Mouse (Mus musculus) bone marrow macrophage, adult 2 months (primary cell): ENCODE data around the gene Il20ra. TPM values are rescaled to one million over a fixed set of nuclear protein-coding genes. Genes with fewer than 3 reads are reported as not detected.

Source experiments
- H3K27ac ChIP-seq: 2 replicates; pipeline ENCODE4 v1.5.1; 2012; ENCODE audit warnings: low read depth, low read length; ENCODE audit not compliant: insufficient read depth
- H3K4me1 ChIP-seq: 2 replicates; pipeline ENCODE4 v1.6.1; 2012; ENCODE audit warnings: low read length; ENCODE audit not compliant: control insufficient read depth, insufficient read depth
- H3K4me3 ChIP-seq: 2 replicates; pipeline ENCODE4 v1.5.1; 2012; ENCODE audit warnings: mild to moderate bottlenecking, low read length, moderate library complexity; ENCODE audit not compliant: insufficient read depth
- CTCF ChIP-seq: IDR thresholded peaks from 2 replicates; pipeline ENCODE4 v1.5.1; 2012; ENCODE audit warnings: low read depth, mild to moderate bottlenecking, low read length, moderate library complexity
- POLR2A ChIP-seq: IDR thresholded peaks from 2 replicates; pipeline ENCODE4 v1.6.1; 2012; ENCODE audit warnings: mild to moderate bottlenecking, low read depth, low read length, borderline replicate concordance
- polyA plus RNA-seq: library from polyadenylated mRNA; stranded (reverse); fragments of >200 nt; gene quantifications from 2 replicates; pipeline ENCODE4 v1.2.4, GENCODE M21; 2012; ENCODE audit not compliant: missing spikeins, insufficient read depth, insufficient read length

Gene Il20ra
- polyA plus RNA-seq, 1 experiment = not detected

DNA sequence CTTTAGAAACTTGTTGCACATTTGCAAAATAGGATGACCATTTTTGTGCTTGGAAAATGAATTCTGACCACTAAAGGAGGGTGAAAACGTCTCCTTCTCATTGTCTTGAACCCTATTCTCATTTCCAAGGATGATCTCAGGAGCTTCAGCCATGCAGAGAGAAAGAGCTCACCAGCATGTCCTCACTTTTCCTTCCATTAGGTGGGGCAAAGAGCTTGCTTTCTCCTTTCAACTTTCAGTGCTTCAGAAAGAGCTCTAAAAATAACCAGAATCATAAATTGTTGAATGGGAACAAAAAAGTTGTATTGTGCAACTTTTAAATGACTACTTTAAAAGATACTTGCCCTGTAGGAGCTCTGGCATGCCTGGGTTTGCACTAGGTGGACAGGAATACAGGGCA is 33.3 kb downstream of the Il20ra start:
- Histone ChIP-seq H3K27ac (no peak overlapping the region), H3K4me3 (no peak overlapping the region), H3K4me1 (no peaks in the 10 kb centered on the region; the same call in 1 of the 2 replicates)
- TF ChIP-seq POLR2A (no peak), CTCF (no peak)

- Histone ChIP-seq H3K4me3 (no peak overlapping the region), H3K4me1 (no peaks in the 10 kb centered on the region; the same call in 1 of the 2 replicates), H3K27ac (no peak overlapping the region)
- TF ChIP-seq CTCF = no peak
Measured at GRCm38 (mm10) chr10:19746156-19746555, 33.8 kb downstream of the Il20ra start.

DNA sequence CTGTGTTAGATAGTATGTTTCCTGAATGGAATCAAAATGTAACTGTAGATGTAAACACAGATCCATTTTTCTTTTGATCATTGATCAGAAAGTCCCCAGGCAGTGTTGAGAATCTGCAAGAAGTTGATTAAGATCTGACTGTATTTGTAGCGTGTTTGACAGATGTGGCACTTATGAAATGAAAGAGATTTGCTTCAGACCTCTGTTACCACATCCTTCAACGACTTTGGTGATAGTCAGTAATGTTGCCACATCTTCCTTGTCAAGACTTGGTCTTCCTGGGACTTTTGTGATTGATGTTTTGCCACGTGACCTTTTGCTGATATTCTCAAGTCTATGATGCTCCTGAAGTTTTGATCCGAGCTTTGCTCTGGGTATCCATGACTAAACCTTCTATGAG is 35.3 kb downstream of the Il20ra start:
- H3K4me1 ChIP-seq = no peaks in the 10 kb centered on the region; the same call in 1 of the 2 replicates
- no peak overlapping the region for H3K4me3 ChIP-seq
- TF ChIP-seq CTCF = no peak
- no peak for TF ChIP-seq POLR2A
- no peak overlapping the region for H3K27ac ChIP-seq

DNA sequence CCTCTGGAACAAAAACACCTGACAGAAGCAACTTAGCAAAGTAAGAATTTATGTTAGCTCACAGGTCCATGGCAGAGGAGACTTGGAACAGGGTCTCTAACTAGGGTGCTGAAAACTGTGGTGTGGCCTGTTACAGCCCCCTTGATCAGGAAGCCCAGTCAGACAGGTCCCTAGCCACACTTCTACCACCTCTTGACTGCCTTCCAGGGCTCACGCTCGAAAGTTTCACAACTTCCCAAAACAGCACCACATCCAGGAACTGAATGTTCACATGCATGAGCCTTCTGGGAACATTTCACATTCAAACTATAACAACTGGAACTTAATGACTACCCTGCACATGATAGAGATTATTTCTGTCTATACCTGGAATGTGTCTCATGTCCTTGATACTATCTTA is 53.1 kb downstream of the Il20ra start:
- TF ChIP-seq CTCF (no peak), POLR2A (no peak)
- no peak overlapping the region for H3K4me3 ChIP-seq
- H3K4me1 ChIP-seq = no peaks in the 10 kb centered on the region
- no peak overlapping the region for H3K27ac ChIP-seq

DNA sequence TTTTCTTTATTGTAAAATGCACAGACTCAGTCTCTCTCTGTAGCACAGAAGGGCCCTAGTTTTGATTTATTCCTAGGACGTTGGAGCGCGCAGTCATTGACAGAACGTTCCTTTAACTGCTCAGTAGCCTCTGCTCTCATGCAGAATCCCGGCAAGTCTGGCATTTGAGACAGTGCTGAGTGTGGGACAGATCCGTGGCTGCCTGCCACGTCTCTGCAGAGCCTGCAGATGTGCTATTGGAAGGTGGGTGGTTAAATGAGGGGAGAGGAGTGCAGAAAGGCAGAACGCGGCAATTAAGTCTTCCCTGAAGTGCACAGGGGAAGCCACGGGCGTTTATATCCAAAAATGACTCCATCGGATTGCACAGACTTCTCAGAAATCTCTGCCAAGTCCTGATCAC is 66.7 kb downstream of the Il20ra start:
- H3K4me3 ChIP-seq = no peak overlapping the region
- TF ChIP-seq POLR2A = no peak
- no peak for TF ChIP-seq CTCF
- no peak overlapping the region for H3K27ac ChIP-seq
- no peaks in the 10 kb centered on the region for H3K4me1 ChIP-seq

DNA sequence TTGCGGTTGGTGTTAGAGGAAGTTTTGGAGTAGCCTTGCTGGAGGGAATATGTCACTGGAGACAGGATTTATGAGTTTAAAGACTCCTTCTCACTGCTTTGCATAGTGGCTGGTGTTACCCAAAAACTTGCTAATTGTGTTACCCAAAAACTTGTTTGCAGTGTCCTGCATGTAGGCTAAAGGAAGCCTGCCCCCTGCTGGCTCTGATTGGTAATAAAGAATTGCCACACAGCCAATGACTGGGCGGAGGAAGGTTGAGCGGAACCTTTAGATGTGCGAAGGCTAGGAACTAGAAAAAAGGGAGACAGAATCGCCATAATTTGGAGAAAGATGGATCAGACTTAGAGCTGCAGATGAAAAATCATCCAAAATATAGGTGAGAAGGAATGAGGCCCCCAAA is 69.0 kb downstream of the Il20ra start:
- Histone ChIP-seq H3K4me1 (no peaks in the 10 kb centered on the region), H3K27ac (no peak overlapping the region), H3K4me3 (no peak overlapping the region)
- TF ChIP-seq POLR2A (no peak), CTCF (no peak)

DNA sequence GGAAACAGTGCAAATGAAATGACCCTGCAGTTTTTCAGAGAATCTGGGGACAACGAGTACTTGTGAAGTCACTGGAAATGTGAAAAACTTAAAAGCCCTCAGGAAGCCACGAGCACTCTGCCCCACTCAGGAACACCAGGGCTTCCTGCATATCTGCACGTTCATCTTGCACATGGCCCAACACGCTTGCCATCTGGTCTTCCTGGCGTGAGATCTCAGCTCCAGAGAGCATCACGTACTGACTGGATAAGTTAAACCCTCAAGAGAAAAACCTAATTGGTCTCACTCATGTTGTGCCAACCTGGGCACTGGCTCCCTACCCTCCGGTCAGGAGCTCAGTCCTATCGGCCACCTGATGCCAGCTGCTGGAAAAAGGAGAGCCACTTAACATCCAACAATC is 82.6 kb downstream of the Il20ra start:
- Histone ChIP-seq H3K4me1 (no peaks in the 10 kb centered on the region), H3K27ac (no peak overlapping the region), H3K4me3 (no peak overlapping the region)
- TF ChIP-seq CTCF = no peak
- no peak for TF ChIP-seq POLR2A

DNA sequence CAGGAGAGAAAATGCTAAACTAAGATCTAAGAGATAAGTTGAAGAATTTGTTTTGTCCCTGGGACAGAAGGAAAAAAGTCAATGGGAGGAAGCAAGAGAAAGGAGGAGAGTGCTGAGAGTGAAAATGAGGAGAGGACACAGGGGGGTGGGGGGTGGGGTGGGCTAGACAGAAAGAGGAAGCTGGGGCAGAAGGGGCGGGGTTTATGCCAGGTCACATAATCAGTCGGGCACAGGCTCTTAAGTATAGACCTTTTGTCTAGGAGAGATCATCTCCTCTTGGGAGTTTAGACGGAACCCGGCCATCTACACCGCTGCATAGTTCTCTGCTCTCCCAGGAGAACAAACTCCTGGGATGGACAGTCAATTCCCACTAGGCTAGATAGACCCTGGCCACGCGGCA is 90.6 kb downstream of the Il20ra start:
- Histone ChIP-seq H3K4me3 (no peak overlapping the region), H3K27ac (no peak overlapping the region), H3K4me1 (no peaks in the 10 kb centered on the region; the same call in 1 of the 2 replicates)
- TF ChIP-seq CTCF = no peak
- no peak for TF ChIP-seq POLR2A

GRCm38 (mm10) chr10:19804763-19805162 is 92.4 kb downstream of the Il20ra start:
- no peaks in the 10 kb centered on the region; the same call in 1 of the 2 replicates for H3K4me1 ChIP-seq
- H3K4me3 ChIP-seq = no peak overlapping the region
- TF ChIP-seq POLR2A (no peak), CTCF (no peak)
- no peak overlapping the region for H3K27ac ChIP-seq

Other genes starting within 250 kb of the Il20ra start
- gene Ifngr1, start 120.6 kb upstream of the Il20ra start, polyA plus RNA-seq = 346 and 347 TPM in 2 replicates
- gene Il22ra2, start 90.6 kb upstream of the Il20ra start, polyA plus RNA-seq = not detected in 2 replicates
- not detected in 2 replicates for gene Slc35d3, start 138.9 kb downstream of the Il20ra start, polyA plus RNA-seq
- 27.6 TPM in 2 replicates for gene Pex7, start 195.1 kb downstream of the Il20ra start, polyA plus RNA-seq
- 21.5 and 22.0 TPM in 2 replicates for gene Map3k5, start 221.9 kb downstream of the Il20ra start, polyA plus RNA-seq